30 mouse cellular contexts compared by ENCODE assay signal in genomic region chr4:128620572-128620971, GRCm38 (mm10). TPM values are rescaled to one million over a fixed set of nuclear protein-coding genes. Genes with fewer than 3 reads are reported as not detected.
"Had no signal": no experiment of that assay in that cellular context is flagged by ENCODE, and none has a peak within 500 bp of the region (broad histone marks: within the 10 kb centered on the region; RNA-seq: fewer than 3 reads in every experiment).

No protein-coding gene starts in this region.

- ATAC-seq: lung, postnatal 0 days; midbrain, embryonic 13.5 days; midbrain, embryonic 15.5 days; midbrain, embryonic 16.5 days had no signal

- H3K4me2 ChIP-seq: limb, embryonic 12.5 days; limb, embryonic 13.5 days; limb, embryonic 15.5 days; liver, embryonic 13.5 days; liver, embryonic 15.5 days; lung, embryonic 14.5 days; lung, embryonic 15.5 days; midbrain, embryonic 11.5 days; midbrain, embryonic 12.5 days; midbrain, embryonic 13.5 days; midbrain, embryonic 15.5 days; neural tube, embryonic 12.5 days; neural tube, embryonic 13.5 days had no signal

- H3K9ac ChIP-seq: limb, embryonic 12.5 days; limb, embryonic 13.5 days; limb, embryonic 15.5 days; liver, embryonic 13.5 days; liver, embryonic 15.5 days; lung, embryonic 14.5 days; lung, embryonic 15.5 days; midbrain, embryonic 12.5 days; midbrain, embryonic 13.5 days; midbrain, embryonic 15.5 days; neural tube, embryonic 12.5 days; neural tube, embryonic 13.5 days had no signal

- H3K36me3 ChIP-seq: limb, embryonic 10.5 days; limb, embryonic 12.5 days; limb, embryonic 13.5 days; limb, embryonic 15.5 days; liver, embryonic 13.5 days; liver, embryonic 15.5 days; lung, embryonic 15.5 days; midbrain, embryonic 10.5 days; midbrain, embryonic 12.5 days; midbrain, embryonic 13.5 days; midbrain, embryonic 15.5 days; neural tube, embryonic 12.5 days; neural tube, embryonic 13.5 days had no signal

- H3K27me3 ChIP-seq: lung, embryonic 15.5 days; midbrain, embryonic 13.5 days; midbrain, embryonic 15.5 days; neural tube, embryonic 13.5 days had no signal

- DNase-seq: layer of hippocampus, postnatal 36 days; left cerebral cortex, postnatal 4 days; liver, embryonic 13.5 days; lung, adult 18-20 months; lung, adult 2 months; lung, embryonic 14.5 days; lung, postnatal 10 days; lung, postnatal 14 days; lung, postnatal 36 days; lung, postnatal 4 days; midbrain, embryonic 14.5 days had no signal

- H3K4me1 ChIP-seq: midbrain, embryonic 12.5 days; midbrain, embryonic 13.5 days; midbrain, embryonic 15.5 days; neural tube, embryonic 12.5 days had no signal

- H3K4me3 ChIP-seq: left cerebral cortex, adult 2 months; limb, embryonic 10.5 days; limb, embryonic 12.5 days; limb, embryonic 13.5 days; limb, embryonic 15.5 days; liver, embryonic 13.5 days; liver, embryonic 15.5 days; lung, embryonic 15.5 days; megakaryocyte, embryonic 14.5 days; midbrain, embryonic 10.5 days; midbrain, embryonic 12.5 days; midbrain, embryonic 13.5 days; midbrain, embryonic 15.5 days; myocyte; neural tube, embryonic 12.5 days; neural tube, embryonic 13.5 days had no signal

- H3K27ac ChIP-seq: left cerebral cortex, adult 2 months; limb, embryonic 10.5 days; limb, embryonic 12.5 days; limb, embryonic 13.5 days; limb, embryonic 15.5 days; liver, embryonic 13.5 days; liver, embryonic 15.5 days; lung, embryonic 15.5 days; macrophage; midbrain, embryonic 10.5 days; midbrain, embryonic 12.5 days; midbrain, embryonic 13.5 days; midbrain, embryonic 15.5 days; neural tube, embryonic 12.5 days; neural tube, embryonic 13.5 days had no signal

- H3K9me3 ChIP-seq: limb, embryonic 10.5 days; limb, embryonic 12.5 days; limb, embryonic 15.5 days; liver, embryonic 13.5 days; liver, embryonic 15.5 days; midbrain, embryonic 10.5 days; midbrain, embryonic 12.5 days; midbrain, embryonic 13.5 days; midbrain, embryonic 15.5 days; neural tube, embryonic 12.5 days; neural tube, embryonic 13.5 days had no signal

RNA-seq across cellular contexts. Expression of gene Tlr12, which starts 2.2 kb away (rescaled TPM):
- polyA plus RNA-seq: myocyte had no signal
